Mouse (Mus musculus): ENCODE data around the gene Capzb.

DNA sequence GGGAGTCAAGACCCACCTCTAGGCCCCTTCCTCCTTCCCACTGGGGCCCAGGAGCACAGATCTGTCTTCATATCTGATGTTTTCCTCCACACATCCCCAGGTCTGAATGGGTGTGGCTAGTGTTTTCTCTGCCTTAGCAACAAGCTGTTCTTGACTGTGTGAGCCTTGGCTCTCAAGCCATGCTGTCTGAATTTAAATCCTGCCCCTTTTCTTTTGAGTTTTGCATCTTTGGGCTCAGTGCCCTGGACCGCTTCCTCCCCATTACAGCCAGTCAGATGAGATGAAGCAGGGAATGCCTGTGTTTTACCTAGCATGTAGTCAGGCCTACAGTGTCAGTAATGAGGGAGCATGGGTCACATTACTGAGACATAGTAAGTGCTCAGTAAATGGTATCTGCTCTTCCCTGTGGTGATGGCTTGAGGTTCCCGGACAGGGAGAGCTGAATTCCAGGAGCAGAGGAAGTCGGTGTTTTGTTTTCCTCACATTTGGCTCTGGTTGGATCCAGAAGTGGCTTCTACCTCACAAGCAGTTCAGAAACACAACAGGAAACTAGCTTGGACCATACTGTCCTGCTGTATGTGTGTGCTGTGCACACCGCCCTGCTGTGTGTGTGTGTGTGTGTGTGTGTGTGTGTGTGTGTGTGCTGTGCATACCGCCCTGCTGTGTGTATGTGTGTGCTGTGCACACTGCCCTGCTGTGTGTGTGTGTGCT, 16.6 kb downstream of the Capzb start:
- TF ChIP-seq GATA1 (IDR thresholded peaks at IDR 0.05; ENCODE audit: low read length) (no peak), TAL1 (IDR thresholded peaks at IDR 0.05; ENCODE audit: low read length) (no peak)
